Mouse (Mus musculus) WW6 (cell line): ENCODE results near the gene Tacr3.

Source experiments
- DNase-seq: peaks from one replicate; pipeline ENCODE4 v3.0.0-alpha.2; 2013; ENCODE audit warnings: low read depth, low spot score

The Tacr3 gene

DNA sequence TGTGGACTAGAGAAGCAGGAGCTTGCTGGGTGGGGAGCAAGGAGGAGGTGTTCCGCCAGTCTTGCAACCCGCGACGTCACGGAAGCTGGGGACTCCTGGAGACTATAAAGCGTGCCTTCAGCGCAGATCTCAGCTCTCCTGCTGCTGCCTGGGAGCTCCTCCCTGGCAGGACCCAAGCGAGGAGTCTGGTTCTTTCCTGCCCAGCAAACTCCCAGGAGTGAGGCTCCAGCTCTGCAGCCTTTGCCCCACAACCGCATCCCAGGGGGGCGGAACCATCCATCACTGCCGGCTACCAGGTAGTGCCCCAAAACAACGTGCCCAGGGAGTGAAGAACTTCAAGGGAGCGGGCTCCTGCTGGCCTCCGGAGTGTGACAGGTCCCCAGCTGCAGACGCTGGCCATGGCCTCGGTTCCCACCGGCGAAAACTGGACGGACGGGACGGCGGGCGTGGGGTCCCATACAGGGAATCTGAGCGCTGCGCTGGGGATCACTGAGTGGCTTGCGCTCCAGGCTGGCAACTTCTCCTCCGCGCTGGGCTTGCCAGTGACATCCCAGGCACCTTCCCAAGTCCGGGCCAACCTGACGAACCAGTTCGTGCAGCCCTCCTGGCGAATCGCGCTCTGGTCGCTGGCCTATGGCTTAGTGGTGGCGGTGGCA is at the start of gene Tacr3:
TSS of gene Tacr3 (plus strand) at position 133 of the 656 bp plus-strand sequence.
- DNase-seq: no peak

DNA sequence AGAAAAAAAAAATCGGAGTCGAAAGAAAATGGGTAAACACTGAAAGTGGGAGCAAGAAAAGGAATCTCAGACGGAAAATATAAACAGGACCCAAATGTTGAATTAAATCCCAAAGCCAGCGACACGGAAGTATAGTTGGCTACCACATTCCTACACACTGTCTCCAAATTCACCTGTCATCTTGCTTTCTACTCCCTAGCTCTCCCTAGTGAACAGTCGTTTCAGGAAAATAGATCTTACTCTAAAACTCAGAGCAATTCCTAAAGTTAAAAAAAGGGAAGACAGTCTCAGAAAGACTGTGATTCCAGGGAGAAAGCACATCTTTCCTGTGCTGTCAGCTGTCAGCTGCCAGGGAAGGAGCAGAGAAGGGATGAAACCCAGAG is 324 bp upstream of the Tacr3 start:
- DNase-seq: no peak

DNA sequence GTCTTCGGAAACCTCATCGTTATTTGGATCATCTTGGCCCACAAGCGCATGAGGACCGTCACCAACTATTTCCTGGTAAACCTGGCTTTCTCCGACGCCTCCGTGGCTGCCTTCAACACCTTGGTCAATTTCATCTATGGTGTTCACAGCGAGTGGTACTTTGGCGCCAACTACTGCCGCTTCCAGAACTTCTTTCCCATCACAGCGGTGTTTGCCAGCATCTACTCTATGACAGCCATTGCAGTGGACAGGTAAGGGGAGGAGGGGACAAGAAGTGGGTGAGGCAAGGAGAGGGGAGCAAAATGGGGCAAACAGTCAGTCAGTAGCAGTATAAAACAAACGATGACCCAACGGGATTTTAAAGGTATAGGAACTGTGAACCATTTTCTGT is 719 bp downstream of the Tacr3 start:
- DNase-seq: no peak

DNA sequence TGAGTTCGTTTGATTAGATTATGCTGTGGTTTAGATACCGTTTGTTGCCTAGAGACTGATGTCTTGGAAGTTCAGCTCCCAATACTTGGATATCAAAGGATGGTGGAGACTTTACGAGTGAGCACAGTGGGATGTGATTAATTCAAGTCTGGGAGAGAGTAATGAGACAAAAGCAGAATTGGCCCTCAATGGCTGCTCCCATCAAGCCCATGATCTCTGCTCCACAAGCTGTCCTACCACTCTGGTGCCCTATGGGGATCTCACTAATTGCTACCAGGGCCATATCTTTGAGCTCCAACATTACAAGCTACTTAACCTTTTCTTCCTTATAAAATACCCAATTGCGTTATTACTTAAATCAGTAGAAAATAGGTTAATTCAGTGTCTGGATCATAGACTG is 22.5 kb downstream of the Tacr3 start:
- DNase-seq: no peak

DNA sequence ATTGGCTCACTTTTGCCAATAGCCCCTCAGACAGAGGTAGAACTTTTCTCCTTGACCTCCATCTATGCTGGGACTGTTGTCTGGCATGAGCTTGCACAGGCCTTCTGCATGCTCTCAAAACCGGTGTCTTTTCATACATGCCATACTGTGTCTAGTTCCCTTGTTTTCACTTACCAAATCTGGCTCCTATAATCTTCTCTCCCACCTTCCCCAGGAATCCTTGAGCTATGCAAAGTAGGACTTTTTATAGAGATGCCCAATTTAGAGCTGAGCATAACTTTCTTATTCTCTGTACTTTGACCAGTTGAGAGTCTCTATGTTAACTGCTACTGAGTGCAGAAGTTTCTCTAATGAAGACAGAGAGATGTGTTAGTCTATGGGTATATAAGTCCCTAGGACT is 48.9 kb downstream of the Tacr3 start:
- DNase-seq: no peak

DNA sequence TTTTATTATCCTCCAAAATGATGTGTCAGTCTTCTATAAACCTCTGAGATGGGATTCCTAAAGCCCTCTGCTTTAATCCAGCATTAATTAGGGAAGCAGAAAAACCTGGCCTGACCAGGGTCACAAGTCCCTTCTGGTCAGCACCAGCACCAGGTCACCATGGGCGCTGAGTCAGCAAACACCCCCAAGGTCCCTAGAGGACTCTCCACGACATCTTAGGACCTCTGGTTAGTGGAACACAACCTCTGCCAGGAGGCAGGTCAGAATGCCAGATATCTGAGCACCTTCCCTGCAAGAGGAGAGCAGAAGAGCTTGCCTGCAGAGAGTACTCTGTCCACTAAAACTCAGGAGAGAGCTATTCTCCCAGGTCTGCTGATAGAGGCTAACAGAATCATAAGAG is 67.0 kb downstream of the Tacr3 start:
- no peak for DNase-seq

DNA sequence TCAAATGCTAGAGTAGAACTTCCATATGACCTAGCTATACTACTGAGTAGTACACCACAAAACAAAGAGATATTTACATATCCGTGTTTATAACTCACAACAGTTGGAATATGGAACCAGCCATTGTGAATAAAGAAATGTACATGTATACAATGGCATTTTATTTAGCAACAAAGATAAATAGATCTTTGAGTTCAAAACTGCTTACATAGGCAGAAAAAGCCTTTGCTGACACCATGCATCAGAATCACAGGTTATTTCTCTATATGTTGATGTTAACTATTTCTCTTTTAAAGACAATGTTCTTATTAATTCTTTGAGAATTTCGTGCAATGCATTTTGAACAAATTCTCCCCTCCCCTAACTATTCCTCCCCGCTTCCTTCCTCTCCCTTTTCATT is 80.1 kb downstream of the Tacr3 start:
- no peak for DNase-seq

DNA sequence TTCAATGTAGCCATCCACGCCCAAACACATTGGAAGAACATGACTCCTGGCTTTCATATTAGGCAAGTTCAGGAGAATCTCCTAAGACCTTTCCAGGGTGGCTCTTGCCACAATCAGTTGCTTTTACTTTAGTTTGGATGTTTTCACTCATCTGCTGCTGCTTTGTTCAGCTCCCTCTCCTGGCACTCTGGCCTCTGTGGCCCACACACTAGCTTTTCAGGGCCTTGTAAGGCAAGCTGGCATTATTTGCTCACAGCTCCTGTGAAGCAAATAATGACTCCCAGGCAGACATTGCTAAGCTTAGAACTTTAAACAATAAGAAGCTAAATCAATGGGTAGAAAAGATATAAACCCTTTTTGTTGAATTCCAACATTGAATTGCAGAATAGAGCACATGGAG is 105.9 kb downstream of the Tacr3 start:
- no peak for DNase-seq

DNA sequence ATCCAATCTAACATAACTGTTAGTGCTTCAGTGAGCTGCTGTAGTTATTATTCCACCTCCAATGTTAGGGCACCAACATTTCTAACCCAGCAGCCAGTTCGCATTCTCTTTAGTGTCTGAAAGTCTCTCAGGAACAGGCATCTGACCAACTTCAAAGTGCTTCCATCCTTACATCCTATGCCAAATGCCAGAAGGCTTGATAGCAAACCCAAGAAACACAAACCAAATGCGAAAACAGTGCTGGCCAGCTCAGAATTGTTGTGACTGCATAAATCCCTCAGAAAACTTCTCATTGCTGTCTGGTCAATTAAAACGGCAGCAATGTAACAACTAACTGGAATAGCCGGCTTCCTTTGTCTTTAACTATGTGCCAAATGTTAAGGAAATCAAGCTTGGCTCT is 106.7 kb downstream of the Tacr3 start:
- DNase-seq: no peak

DNA sequence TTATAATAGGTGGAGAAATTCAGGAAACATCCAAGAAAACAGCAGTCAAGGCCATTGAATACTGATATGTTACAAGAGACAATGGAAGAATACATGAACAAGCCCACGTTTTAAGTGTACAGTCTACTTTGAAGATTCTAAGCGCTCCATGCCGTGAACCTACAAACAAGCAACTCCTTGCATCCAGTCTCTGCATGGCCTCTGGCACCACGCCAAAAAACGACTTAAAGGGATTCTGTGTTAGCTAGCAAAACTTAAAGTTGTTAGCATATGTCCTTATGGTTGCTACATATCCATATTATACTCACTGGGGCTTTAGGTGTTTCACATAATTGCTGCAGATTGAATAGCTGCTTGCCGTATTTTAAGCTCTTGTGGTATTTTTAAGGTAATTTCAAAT is 134.7 kb downstream of the Tacr3 start:
- DNase-seq: no peak

DNA sequence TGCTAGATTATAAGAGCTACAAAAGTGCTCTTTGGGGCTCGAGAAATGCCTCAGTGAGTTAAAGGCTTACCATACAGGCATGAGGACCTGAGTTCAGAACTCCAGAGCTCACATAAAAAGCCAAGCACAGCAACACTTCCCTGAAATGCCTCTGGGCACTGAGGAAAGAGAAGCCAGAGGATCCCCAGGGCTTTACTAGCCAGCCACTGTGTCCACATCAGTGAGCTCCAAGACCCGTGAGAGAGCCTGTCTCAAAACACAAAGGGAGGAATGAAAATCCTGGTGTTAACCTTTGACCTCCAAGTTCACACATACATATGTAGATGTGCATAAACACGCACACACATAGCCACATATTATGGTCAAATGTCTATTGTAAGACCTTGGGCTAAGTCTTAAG is 150.1 kb downstream of the Tacr3 start:
- DNase-seq: no peak

DNA sequence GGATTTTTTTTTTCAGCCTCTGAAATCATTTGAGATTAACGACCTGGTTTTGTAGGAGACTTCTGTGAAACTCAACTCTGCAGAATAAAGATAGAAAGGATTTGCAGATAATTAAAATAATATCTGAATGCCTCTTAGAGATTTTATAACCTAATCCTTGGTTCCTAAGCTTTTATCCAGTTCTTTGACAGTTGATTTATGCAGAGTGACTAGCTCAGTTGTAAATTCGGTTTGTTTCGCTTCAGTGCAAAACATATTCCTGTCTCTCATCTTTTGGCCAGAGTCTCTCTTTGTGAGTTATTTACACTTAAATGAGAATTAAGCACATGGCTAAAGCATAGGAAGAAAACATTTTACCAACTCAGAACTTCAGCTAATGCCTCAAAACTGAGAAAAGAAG is 151.3 kb downstream of the Tacr3 start:
- no peak for DNase-seq
